Mouse (Mus musculus) liver, adult 2 months (tissue): ENCODE measurements around the gene Fig4. TPM values are rescaled to one million over a fixed set of nuclear protein-coding genes. Genes with fewer than 3 reads are reported as not detected.

Source experiments
- DNase-seq: peaks from one replicate; pipeline ENCODE4 v3.0.0-alpha.2; 2011; ENCODE audit warnings: low read depth, low spot score; ENCODE audit errors: extremely low read depth
- H3K27ac ChIP-seq: fragments of 200-500 bp; replicated peaks from 2 replicates; pipeline ENCODE4 v1.5.1; 2012; ENCODE audit warnings: low read depth, mild to moderate bottlenecking, control low read depth, inconsistent platforms, low read length; ENCODE audit not compliant: insufficient read depth
- H3K27me3 ChIP-seq: fragments of 200-500 bp; 2 replicates; pipeline ENCODE4 v1.6.1; 2012; ENCODE audit warnings: mild to moderate bottlenecking, moderate library complexity, low read length, inconsistent platforms; ENCODE audit not compliant: control insufficient read depth, insufficient read depth
- H3K36me3 ChIP-seq: fragments of 200-500 bp; 2 replicates; pipeline ENCODE4 v1.6.1; 2012; ENCODE audit warnings: low read length, inconsistent platforms; ENCODE audit not compliant: control insufficient read depth, insufficient read depth
- H3K4me1 ChIP-seq: fragments of 200-500 bp; 2 replicates; pipeline ENCODE4 v1.6.1; 2011; ENCODE audit warnings: low read length; ENCODE audit not compliant: control insufficient read depth, insufficient read depth
- H3K4me3 ChIP-seq: fragments of 200-500 bp; 2 replicates; pipeline ENCODE4 v1.5.1; 2011; ENCODE audit warnings: low read depth, mild to moderate bottlenecking, control low read depth, low read length, moderate library complexity; ENCODE audit not compliant: insufficient read depth
- H3K79me2 ChIP-seq: fragments of 200-500 bp; 2 replicates; pipeline ENCODE4 v1.6.1; 2012; ENCODE audit warnings: inconsistent platforms, mild to moderate bottlenecking, low read length, moderate library complexity; ENCODE audit not compliant: control insufficient read depth, insufficient read depth
- H3K9ac ChIP-seq: fragments of 200-500 bp; 2 replicates; pipeline ENCODE4 v1.6.1; 2012; ENCODE audit warnings: low read depth, mild to moderate bottlenecking, control low read depth, inconsistent platforms, low read length
- CTCF ChIP-seq: fragments of 200-500 bp; IDR thresholded peaks from 2 replicates; pipeline ENCODE4 v1.5.1; 2011; ENCODE audit warnings: low read depth, low read length, control low read depth
- POLR2A ChIP-seq: fragments of 200-500 bp; IDR thresholded peaks from 2 replicates; pipeline ENCODE4 v1.6.1; 2011; ENCODE audit warnings: low read length, control low read depth; ENCODE audit not compliant: insufficient read depth; ENCODE audit errors: extremely low read depth
- WGBS: fragments of 180-500 bp; shearing (Covaris S2); methylation state at CpG from one replicate; pipeline ENCODE4 v1.1.7; 2018; 5-methylcytosine and 5-hydroxymethylcytosine counted together
- polyA plus RNA-seq: library from polyadenylated mRNA; depleted of rRNA; stranded (reverse); fragments of >200 nt; gene quantifications from 2 replicates; pipeline ENCODE4 v1.2.3, GENCODE M21; 2012
- total RNA-seq: library from RNA; depleted of rRNA; stranded (reverse); fragments of >200 nt; gene quantifications from 2 replicates; pipeline ENCODE4 v1.2.3, GENCODE M21; 2014

Gene Fig4
- total and polyA plus RNA-seq, 2 experiments: 5.1 to 12.9 TPM

- Histone ChIP-seq H3K27ac (no peak overlapping the region), H3K36me3 (no peaks in the 10 kb centered on the region), H3K4me3 (no peak overlapping the region), H3K9ac (no peak overlapping the region), H3K27me3 (no peaks in the 10 kb centered on the region; the same call in 1 of the 2 replicates), H3K79me2 (no peaks in the 10 kb centered on the region), H3K4me1 (no peaks in the 10 kb centered on the region)
- 19% methylated on average over 1 of the region's 1 CpGs for WGBS
- TF ChIP-seq POLR2A: no peak
- no peak for TF ChIP-seq CTCF
- no peak for DNase-seq
Observed at GRCm38 (mm10) chr10:41156693-41157092, 146.4 kb downstream of the Fig4 start.

- H3K4me3 ChIP-seq: no peak overlapping the region
- no peak overlapping the region for H3K27ac ChIP-seq
- H3K27me3 ChIP-seq: peaks cover 3% of the 10 kb centered on the region; the same call in 1 of the 2 replicates
- no peak for TF ChIP-seq CTCF
- no peak for DNase-seq
- WGBS: 87% methylated on average over 5 of the region's 5 CpGs
- no peaks in the 10 kb centered on the region for H3K79me2 ChIP-seq
- H3K36me3 ChIP-seq: no peaks in the 10 kb centered on the region
- no peaks in the 10 kb centered on the region for H3K4me1 ChIP-seq
- H3K9ac ChIP-seq: no peak overlapping the region
Observed at GRCm38 (mm10) chr10:41153229-41153750, 149.8 kb downstream of the Fig4 start.

- Histone ChIP-seq H3K27ac (no peak overlapping the region), H3K27me3 (peaks cover 3% of the 10 kb centered on the region; the same call in 1 of the 2 replicates), H3K36me3 (no peaks in the 10 kb centered on the region), H3K4me1 (no peaks in the 10 kb centered on the region), H3K9ac (no peak overlapping the region), H3K79me2 (no peaks in the 10 kb centered on the region), H3K4me3 (no peak overlapping the region)
- 82% methylated on average over 4 of the region's 4 CpGs for WGBS
- no peak for DNase-seq
- TF ChIP-seq POLR2A (no peak), CTCF (no peak)
Observed at GRCm38 (mm10) chr10:41151901-41152300, 151.2 kb downstream of the Fig4 start.

- H3K27me3 ChIP-seq: peaks cover 3% of the 10 kb centered on the region; the same call in 1 of the 2 replicates
- TF ChIP-seq POLR2A: no peak
- TF ChIP-seq CTCF: no peak
- H3K79me2 ChIP-seq: no peaks in the 10 kb centered on the region
- H3K4me3 ChIP-seq: no peak overlapping the region
- no peak overlapping the region for H3K27ac ChIP-seq
- no peak overlapping the region for H3K9ac ChIP-seq
- no peaks in the 10 kb centered on the region for H3K4me1 ChIP-seq
- no peaks in the 10 kb centered on the region for H3K36me3 ChIP-seq
- 64% methylated on average over 18 of the region's 18 CpGs for WGBS
- no peak for DNase-seq
Observed at GRCm38 (mm10) chr10:41151441-41151840, 151.6 kb downstream of the Fig4 start.

GRCm38 (mm10) chr10:41151021-41151420 is 152.0 kb downstream of the Fig4 start:
- no peak for DNase-seq
- Histone ChIP-seq H3K27ac (no peak overlapping the region), H3K27me3 (peaks cover 4% of the 10 kb centered on the region; the same call in 1 of the 2 replicates), H3K4me1 (no peaks in the 10 kb centered on the region), H3K9ac (no peak overlapping the region), H3K36me3 (no peaks in the 10 kb centered on the region), H3K4me3 (no peak overlapping the region), H3K79me2 (no peaks in the 10 kb centered on the region)
- TF ChIP-seq POLR2A (no peak), CTCF (no peak)
- 70% methylated on average over 10 of the region's 10 CpGs for WGBS

GRCm38 (mm10) chr10:41150496-41150895 is 152.6 kb downstream of the Fig4 start:
- Histone ChIP-seq H3K36me3 (no peaks in the 10 kb centered on the region), H3K9ac (no peak overlapping the region), H3K27me3 (peaks cover 5% of the 10 kb centered on the region; the same call in 1 of the 2 replicates), H3K27ac (no peak overlapping the region), H3K79me2 (no peaks in the 10 kb centered on the region), H3K4me3 (no peak overlapping the region), H3K4me1 (no peaks in the 10 kb centered on the region)
- TF ChIP-seq POLR2A (no peak), CTCF (no peak)
- no peak for DNase-seq
- 73% methylated on average over 2 of the region's 2 CpGs for WGBS
